Mouse (Mus musculus): ENCODE measurements around the gene Trim67. TPM values are rescaled to one million over a fixed set of nuclear protein-coding genes. Genes with fewer than 3 reads are reported as not detected.
"Not testable (repeated sequence)": the region's sequence is repeated elsewhere in the genome, so short reads cannot be mapped to it uniquely, and the experiment has no call there.

The Trim67 gene
- total RNA-seq, 1 experiment from 2014 or later, result not detected

- peak; percentile 59 for ATAC-seq (ENCODE audit: extremely low read depth, insufficient number of reproducible peaks, low FRiP score, poor library complexity, severe bottlenecking)
Observed at GRCm38 (mm10) chr8:124827387-124827786, 34.5 kb downstream of the Trim67 start.

GRCm38 (mm10) chr8:124828561-124829240, 35.8 kb downstream of the Trim67 start:
- ATAC-seq (ENCODE audit: extremely low read depth, insufficient number of reproducible peaks, low FRiP score, poor library complexity, severe bottlenecking), result no peak

DNA sequence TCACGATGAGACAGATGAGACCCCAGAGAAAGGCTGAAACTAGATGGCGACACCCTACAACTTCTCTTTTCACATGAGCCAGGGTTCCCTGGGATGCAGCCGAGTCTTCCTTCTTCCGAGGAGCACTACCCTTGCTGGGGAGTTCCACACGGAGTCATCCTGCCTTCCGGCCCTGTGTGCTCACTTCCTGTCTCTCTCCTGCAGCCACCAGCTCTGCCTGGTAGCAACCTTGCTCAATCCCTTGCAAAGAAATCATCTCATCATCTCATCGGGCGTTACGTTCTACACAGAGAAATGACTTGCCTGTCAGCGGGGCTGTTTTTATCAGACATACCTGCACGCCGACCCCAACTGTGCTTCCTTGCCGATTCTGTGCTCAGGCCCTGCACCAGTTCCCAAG, 37.2 kb downstream of the Trim67 start:
- no peak for ATAC-seq (ENCODE audit: extremely low read depth, insufficient number of reproducible peaks, low FRiP score, poor library complexity, severe bottlenecking)

DNA sequence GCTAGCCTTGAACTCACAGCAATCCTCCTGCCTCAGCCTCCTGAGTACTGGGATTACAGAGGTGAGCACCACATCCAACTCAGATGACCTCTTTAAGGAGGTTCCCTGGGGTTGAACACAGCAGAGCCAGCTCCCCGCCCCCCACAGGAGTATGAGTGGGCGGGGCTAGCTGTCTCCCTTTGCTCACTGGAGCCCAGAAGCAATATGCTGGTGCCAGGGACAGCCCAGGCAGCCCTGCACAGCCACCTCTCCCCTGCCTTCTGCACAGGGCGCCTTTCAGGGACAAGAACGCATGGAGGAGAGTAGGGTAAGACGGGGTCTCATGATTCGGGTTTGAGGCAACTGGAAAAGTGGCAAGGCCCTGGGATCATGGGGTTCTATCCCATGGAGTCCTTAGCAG, 38.6 kb downstream of the Trim67 start:
- no peak for ATAC-seq (ENCODE audit: extremely low read depth, insufficient number of reproducible peaks, low FRiP score, poor library complexity, severe bottlenecking)

- no peak for ATAC-seq (ENCODE audit: extremely low read depth, insufficient number of reproducible peaks, low FRiP score, poor library complexity, severe bottlenecking)
Observed at GRCm38 (mm10) chr8:124831941-124832340, 39.0 kb downstream of the Trim67 start.

DNA sequence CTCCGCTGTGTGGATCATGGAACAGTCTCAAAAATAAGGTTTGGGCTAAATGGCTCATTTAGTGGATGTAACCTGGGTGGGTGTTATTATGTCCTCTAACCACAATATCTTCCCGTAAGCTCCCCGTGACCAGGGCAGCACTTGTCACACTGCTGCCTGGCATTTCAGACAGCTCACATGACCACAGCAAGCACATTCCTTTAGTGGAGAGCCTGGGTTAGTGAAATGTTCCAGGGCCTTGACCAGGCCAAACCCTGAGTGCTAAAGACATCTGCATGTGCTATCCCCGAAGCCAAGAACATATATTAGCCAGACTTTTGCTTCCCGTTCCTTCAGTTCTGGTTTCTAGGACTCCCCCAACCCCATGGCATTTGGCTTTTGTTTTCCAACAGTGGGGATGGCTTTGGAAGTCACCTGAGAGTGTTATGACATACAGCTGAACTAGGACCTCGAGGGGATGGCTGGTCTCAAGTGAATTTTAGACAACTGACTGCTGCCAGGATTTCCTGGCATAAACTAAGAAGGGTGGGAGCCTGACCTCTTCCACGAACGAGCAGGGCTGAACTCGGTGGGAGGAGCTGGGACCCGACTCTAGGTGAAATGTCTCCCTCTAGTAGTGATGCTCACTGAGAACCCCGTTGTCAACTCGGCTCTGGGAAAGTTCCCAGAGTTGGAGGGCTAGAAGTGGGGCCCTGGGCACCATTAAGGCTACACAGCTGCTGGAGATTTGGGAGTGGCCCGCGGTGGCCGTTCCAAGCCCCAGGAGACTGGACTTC, 40.7 kb downstream of the Trim67 start:
- no peak for ATAC-seq (ENCODE audit: extremely low read depth, insufficient number of reproducible peaks, low FRiP score, poor library complexity, severe bottlenecking)

DNA sequence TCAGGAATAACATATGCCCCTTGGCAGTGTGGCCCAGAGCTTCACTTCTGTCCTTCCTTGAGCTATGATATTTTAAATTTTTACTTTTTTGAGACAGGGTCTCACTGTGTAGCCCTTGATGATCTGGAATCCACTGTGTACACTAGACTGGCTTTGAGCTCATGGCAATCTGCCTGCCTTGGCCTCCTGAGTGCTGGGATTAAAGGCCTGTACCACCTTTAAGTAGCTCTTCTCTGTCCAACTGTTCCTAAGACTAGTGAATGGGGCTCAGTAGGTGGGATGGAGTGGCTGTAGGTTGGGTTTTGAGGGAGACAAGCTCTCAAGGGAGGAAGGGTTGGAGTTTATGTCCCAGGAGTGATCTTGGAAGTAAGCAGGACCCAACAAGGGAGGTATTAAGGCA, 43.0 kb downstream of the Trim67 start:
- no peak for ATAC-seq (ENCODE audit: extremely low read depth, insufficient number of reproducible peaks, low FRiP score, poor library complexity, severe bottlenecking)

DNA sequence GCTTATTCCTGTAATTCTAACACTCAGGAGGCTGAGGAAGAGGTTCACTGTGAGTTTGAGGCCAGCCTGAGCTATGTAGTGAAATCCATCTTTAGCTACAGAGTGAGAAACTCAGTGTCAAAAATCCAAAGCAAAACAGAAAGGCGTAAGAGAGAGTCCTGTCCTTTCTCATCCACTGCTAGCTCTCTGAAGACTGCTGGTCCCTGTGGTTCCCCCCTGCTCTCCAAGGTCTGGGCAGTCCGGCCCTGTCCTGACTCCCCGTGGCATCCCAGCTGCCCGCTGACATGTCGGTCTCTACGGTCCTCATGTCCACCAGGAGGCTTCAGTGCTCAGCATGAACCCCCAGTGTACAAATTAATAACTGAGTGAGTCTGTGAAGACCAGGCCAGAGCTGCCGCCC, 43.4 kb downstream of the Trim67 start:
- ATAC-seq (ENCODE audit: extremely low read depth, insufficient number of reproducible peaks, low FRiP score, poor library complexity, severe bottlenecking), result no peak

GRCm38 (mm10) chr8:124836907-124837306, 44.0 kb downstream of the Trim67 start:
- ATAC-seq (ENCODE audit: extremely low read depth, insufficient number of reproducible peaks, low FRiP score, poor library complexity, severe bottlenecking), result no peak

DNA sequence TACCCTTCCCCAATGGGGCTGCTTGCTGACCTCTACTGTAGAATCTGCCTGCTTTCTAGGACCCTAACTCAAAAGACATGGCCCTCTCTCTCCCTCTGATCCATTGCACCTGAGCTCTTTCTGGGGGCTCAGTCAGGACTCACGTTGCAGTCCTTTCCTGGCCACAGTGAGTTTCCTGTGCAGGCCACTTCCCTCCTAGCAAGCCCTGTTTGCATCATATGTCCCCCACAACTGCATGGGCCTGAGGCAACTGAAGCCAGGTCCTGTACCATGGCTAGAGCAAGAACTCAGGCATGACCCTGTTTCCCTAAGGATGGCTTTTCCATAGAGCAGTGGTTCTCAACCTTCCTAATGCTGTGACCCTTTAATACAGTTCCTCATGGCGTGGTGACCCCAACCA, 45.1 kb downstream of the Trim67 start:
- no peak for ATAC-seq (ENCODE audit: extremely low read depth, insufficient number of reproducible peaks, low FRiP score, poor library complexity, severe bottlenecking)

GRCm38 (mm10) chr8:124839371-124839770, 46.5 kb downstream of the Trim67 start:
- no peak for ATAC-seq (ENCODE audit: extremely low read depth, insufficient number of reproducible peaks, low FRiP score, poor library complexity, severe bottlenecking)

GRCm38 (mm10) chr8:124840900-124841299, 48.0 kb downstream of the Trim67 start:
- ATAC-seq (ENCODE audit: extremely low read depth, insufficient number of reproducible peaks, low FRiP score, poor library complexity, severe bottlenecking), result no peak

GRCm38 (mm10) chr8:124841775-124842174, 48.9 kb downstream of the Trim67 start:
- ATAC-seq (ENCODE audit: extremely low read depth, insufficient number of reproducible peaks, low FRiP score, poor library complexity, severe bottlenecking), result no peak

- ATAC-seq (ENCODE audit: extremely low read depth, insufficient number of reproducible peaks, low FRiP score, poor library complexity, severe bottlenecking), result not testable (repeated sequence)
Observed at GRCm38 (mm10) chr8:124842929-124843328, 50.0 kb downstream of the Trim67 start.

GRCm38 (mm10) chr8:124845131-124845530, 52.2 kb downstream of the Trim67 start:
- ATAC-seq (ENCODE audit: extremely low read depth, insufficient number of reproducible peaks, low FRiP score, poor library complexity, severe bottlenecking), result no peak

DNA sequence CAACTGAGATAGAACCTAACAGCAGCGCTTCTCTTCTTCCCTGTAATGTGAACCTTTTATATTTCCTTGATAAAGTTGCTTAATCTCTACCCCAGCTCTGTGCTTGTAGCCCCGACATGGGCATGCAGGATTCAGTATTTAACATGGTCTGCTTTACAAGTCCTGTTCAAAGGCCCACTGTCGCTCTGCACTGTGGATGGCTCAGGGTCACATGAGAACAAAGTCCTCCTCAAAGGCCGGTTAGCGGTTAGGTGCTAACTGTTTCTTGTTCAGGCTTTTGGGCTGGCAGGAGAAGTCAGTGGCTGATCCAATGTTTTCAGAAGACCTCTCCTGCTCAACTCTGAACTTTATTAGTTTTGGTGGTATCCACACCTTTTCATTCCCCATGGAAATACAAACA, 52.7 kb downstream of the Trim67 start:
- no peak for ATAC-seq (ENCODE audit: extremely low read depth, insufficient number of reproducible peaks, low FRiP score, poor library complexity, severe bottlenecking)

DNA sequence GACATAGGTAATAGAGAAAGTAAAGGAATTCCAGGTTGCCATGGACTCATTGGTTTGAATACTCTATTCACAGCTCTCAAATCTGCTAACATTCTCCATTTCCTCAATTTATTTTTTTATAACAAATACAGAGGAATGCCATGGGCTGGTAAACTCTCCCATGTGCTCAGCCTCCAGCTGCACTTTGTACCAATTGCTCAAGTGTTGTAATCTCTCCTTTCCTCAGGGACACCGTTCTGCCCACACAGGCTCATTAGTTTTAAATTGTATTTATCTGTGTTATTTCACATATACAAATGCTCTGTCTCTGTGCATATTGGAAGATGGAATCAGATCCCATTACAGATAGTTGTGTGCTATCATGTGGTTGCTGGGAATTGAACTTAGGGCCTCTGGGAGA, 60.6 kb downstream of the Trim67 start:
- ATAC-seq (ENCODE audit: extremely low read depth, insufficient number of reproducible peaks, low FRiP score, poor library complexity, severe bottlenecking), result no peak

DNA sequence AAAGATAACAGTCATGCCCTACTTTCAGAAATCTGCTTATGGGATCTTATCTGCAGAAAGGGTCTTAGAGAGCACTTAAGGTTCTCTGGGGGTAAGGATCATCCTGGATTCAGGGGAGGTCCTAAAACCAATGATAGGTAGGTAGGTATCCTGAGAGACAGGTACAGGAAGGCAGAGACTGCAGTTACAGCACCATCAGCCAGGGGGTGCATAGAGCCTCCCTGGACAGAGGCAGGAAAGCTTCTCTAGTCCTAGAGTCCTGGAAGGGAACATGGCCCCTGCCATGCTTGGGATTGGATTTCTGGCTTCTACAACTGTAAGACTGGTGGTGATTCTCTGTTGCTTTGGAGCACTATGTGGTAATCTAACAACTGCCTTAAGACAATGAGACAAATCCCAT, 66.6 kb downstream of the Trim67 start:
- no peak for ATAC-seq (ENCODE audit: extremely low read depth, insufficient number of reproducible peaks, low FRiP score, poor library complexity, severe bottlenecking)

- ATAC-seq (ENCODE audit: extremely low read depth, insufficient number of reproducible peaks, low FRiP score, poor library complexity, severe bottlenecking), result no peak
Observed at GRCm38 (mm10) chr8:124860188-124860587, 67.3 kb downstream of the Trim67 start.

GRCm38 (mm10) chr8:124862321-124863162, 69.7 kb downstream of the Trim67 start, which contains the start of the genes Gnpat and 2810004N23Rik:
Gene Gnpat (plus strand): TSS chr8:124863033.
Gene 2810004N23Rik (minus strand): TSS chr8:124863120.
- ATAC-seq (ENCODE audit: extremely low read depth, insufficient number of reproducible peaks, low FRiP score, poor library complexity, severe bottlenecking), result peak; percentile 80

All from neutrophil, adult 5-6 weeks (primary cell).